Comparison of ENCODE assay signal across 8 mouse cellular contexts in genomic region chr7:57703580-57703979, GRCm38 (mm10).
A peak's percentile ranks its signal among the peaks of the same experiment; 100 is the strongest.
DNase-seq lines count a peak whose midpoint lies in the region; ATAC-seq lines count a peak whose summit lies in the region.

No protein-coding gene starts in this region.

- DNase-seq in right cerebral cortex, adult 18-20 months: peak; percentile 61
- DNase-seq in right cerebral cortex, postnatal 14 days: no peak
- DNase-seq in spleen, postnatal 14 days (ENCODE audit: low spot score in 2 of 2): no peak
- no peak for DNase-seq in spleen, postnatal 10 days (ENCODE audit: low spot score in 2 of 2)
- no peak for DNase-seq in urinary bladder, adult 18-20 months (ENCODE audit: low spot score in 2 of 2)

- H3K4me2 ChIP-seq in forebrain, embryonic 16.5 days (ENCODE audit: low read length): no peak overlapping the region
- H3K4me2 ChIP-seq in forebrain, embryonic 13.5 days: no peak overlapping the region
- no peak overlapping the region for H3K4me2 ChIP-seq in heart, embryonic 13.5 days

- ATAC-seq in forebrain, embryonic 16.5 days: peak; percentile 36
- no peak; the same call in 1 of the 2 replicates for ATAC-seq in forebrain, embryonic 13.5 days
- ATAC-seq in heart, embryonic 13.5 days (ENCODE audit: extremely low read depth, insufficient number of reproducible peaks, low FRiP score, low TSS enrichment): no peak

- H3K9me3 ChIP-seq in forebrain, embryonic 16.5 days (ENCODE audit: control insufficient read depth, low read length): no peaks in the 10 kb centered on the region
- no peaks in the 10 kb centered on the region for H3K9me3 ChIP-seq in forebrain, embryonic 13.5 days (replicated peaks)
- H3K9me3 ChIP-seq in heart, embryonic 13.5 days: no peaks in the 10 kb centered on the region

- no peaks in the 10 kb centered on the region for H3K27me3 ChIP-seq in forebrain, embryonic 16.5 days (replicated peaks; ENCODE audit: control insufficient read depth, insufficient read depth, low read length)
- H3K27me3 ChIP-seq in forebrain, embryonic 13.5 days: no peaks in the 10 kb centered on the region
- H3K27me3 ChIP-seq in heart, embryonic 13.5 days (replicated peaks): no peaks in the 10 kb centered on the region

- peaks cover 18% of the 10 kb centered on the region for H3K4me1 ChIP-seq in forebrain, embryonic 16.5 days (replicated peaks; ENCODE audit: control insufficient read depth, insufficient read depth, low read length)
- H3K4me1 ChIP-seq in forebrain, embryonic 13.5 days: 0 out of 2 replicates have a peak, but pooled peaks cover 2% of the 10 kb centered on the region
- peaks cover 39% of the 10 kb centered on the region for H3K4me1 ChIP-seq in heart, embryonic 13.5 days

- no peak overlapping the region for H3K9ac ChIP-seq in forebrain, embryonic 16.5 days (replicated peaks; ENCODE audit: low read depth, low read length)
- no peak overlapping the region for H3K9ac ChIP-seq in forebrain, embryonic 13.5 days
- no peak overlapping the region for H3K9ac ChIP-seq in heart, embryonic 13.5 days

- H3K27ac ChIP-seq in forebrain, embryonic 16.5 days (ENCODE audit: low read length): no peak overlapping the region
- H3K27ac ChIP-seq in forebrain, embryonic 13.5 days: no peak overlapping the region
- H3K27ac ChIP-seq in heart, embryonic 13.5 days (replicated peaks): peak overlapping the region; percentile 42; the same call in 1 of the 2 replicates

- no peaks in the 10 kb centered on the region for H3K36me3 ChIP-seq in forebrain, embryonic 16.5 days (ENCODE audit: control insufficient read depth, insufficient read depth)
- H3K36me3 ChIP-seq in forebrain, embryonic 13.5 days (ENCODE audit: poor library complexity, severe bottlenecking): no peaks in the 10 kb centered on the region
- no peaks in the 10 kb centered on the region for H3K36me3 ChIP-seq in heart, embryonic 13.5 days

- 33% methylated on average over 1 of the region's 1 CpGs for WGBS in forebrain, embryonic 16.5 days
- 70% methylated on average over 1 of the region's 1 CpGs for WGBS in forebrain, embryonic 13.5 days
- 49% methylated on average over 1 of the region's 1 CpGs for WGBS in heart, embryonic 13.5 days

- H3K4me3 ChIP-seq in forebrain, embryonic 16.5 days (replicated peaks; ENCODE audit: low read length): no peak overlapping the region
- no peak overlapping the region for H3K4me3 ChIP-seq in forebrain, embryonic 13.5 days
- H3K4me3 ChIP-seq in heart, embryonic 13.5 days: no peak overlapping the region
